Mouse (Mus musculus) heart, postnatal 0 days (tissue): ENCODE results near the gene Acaa1b. TPM values are rescaled to one million over a fixed set of nuclear protein-coding genes. Genes with fewer than 3 reads are reported as not detected.

Experiments
- ATAC-seq: fragments of 200-750 bp; cut with Nextera tagmentation; 2 replicates; pipeline ENCODE4 v1.8.0; 2017; ENCODE audit warnings: low read depth, moderate number of reproducible peaks, moderate library complexity; ENCODE audit not compliant: insufficient read depth
- DNase-seq: peaks from one replicate; pipeline ENCODE4 v3.0.0-alpha.2; 2016; ENCODE audit warnings: low spot score
- H3K27ac ChIP-seq: fragments of 300-500 bp; sonication (generic); 2 replicates; pipeline ENCODE4 v1.5.1; 2014; ENCODE audit warnings: low read depth, mild to moderate bottlenecking
- H3K27me3 ChIP-seq: fragments of 300-500 bp; sonication (generic); 2 replicates; pipeline ENCODE4 v1.6.1; 2014; ENCODE audit warnings: low read length, mixed read lengths; ENCODE audit not compliant: control insufficient read depth, insufficient read depth
- H3K36me3 ChIP-seq: fragments of 300-500 bp; sonication (generic); replicated peaks from 2 replicates; pipeline ENCODE4 v1.6.1; 2014; ENCODE audit warnings: low read length, mixed read lengths; ENCODE audit not compliant: control insufficient read depth, insufficient read depth
- H3K4me1 ChIP-seq: fragments of 300-500 bp; sonication (generic); 2 replicates; pipeline ENCODE4 v1.6.1; 2014; ENCODE audit warnings: antibody characterized with exemption; ENCODE audit not compliant: control insufficient read depth, insufficient read depth
- H3K4me2 ChIP-seq: fragments of 300-500 bp; sonication (generic); 2 replicates; pipeline ENCODE4 v1.6.1; 2014; ENCODE audit warnings: low read depth, mild to moderate bottlenecking, low read length, moderate library complexity
- H3K4me3 ChIP-seq: fragments of 300-500 bp; sonication (generic); 2 replicates; pipeline ENCODE4 v1.5.1; 2014; ENCODE audit warnings: low read depth, low read length
- H3K9ac ChIP-seq: fragments of 300-500 bp; sonication (generic); replicated peaks from 2 replicates; pipeline ENCODE4 v1.6.1; 2014; ENCODE audit warnings: low read depth, low read length, mixed read lengths
- H3K9me3 ChIP-seq: fragments of 300-500 bp; sonication (generic); replicated peaks from 2 replicates; pipeline ENCODE4 v1.6.1; 2016; ENCODE audit warnings: low read length; ENCODE audit not compliant: control insufficient read depth
- CTCF ChIP-seq: IDR thresholded peaks from 2 replicates; pipeline ENCODE4 v1.5.1; 2016; ENCODE audit warnings: antibody characterized with exemption, control low read depth, low read depth
- EP300 ChIP-seq: IDR thresholded peaks from 2 replicates; pipeline ENCODE4 v1.6.1; 2016; ENCODE audit warnings: antibody characterized with exemption, low read depth
- WGBS: fragments of 180-500 bp; shearing (Covaris S2); extraction: QIAGEN DNeasy Blood & Tissue Kit; methylation state at CpG from one replicate; pipeline ENCODE4 v1.1.7; 2014; 5-methylcytosine and 5-hydroxymethylcytosine counted together
- polyA plus RNA-seq: library from polyadenylated mRNA; unstranded; fragments of >200 nt; fragmentation: Nextera tagmentation; extraction: Ambion mirVana; gene quantifications from 2 replicates; pipeline ENCODE4 v1.2.1, GENCODE M21; 2015
- total RNA-seq: library from RNA; depleted of rRNA; stranded (reverse); fragments of >200 nt; gene quantifications from 2 replicates; pipeline ENCODE4 v1.2.3, GENCODE M21; 2014; ENCODE audit warnings: low replicate concordance

Acaa1b gene
- total and polyA plus RNA-seq, 2 experiments from 2014 or later, result 0.15 TPM; not detected in 1

DNA sequence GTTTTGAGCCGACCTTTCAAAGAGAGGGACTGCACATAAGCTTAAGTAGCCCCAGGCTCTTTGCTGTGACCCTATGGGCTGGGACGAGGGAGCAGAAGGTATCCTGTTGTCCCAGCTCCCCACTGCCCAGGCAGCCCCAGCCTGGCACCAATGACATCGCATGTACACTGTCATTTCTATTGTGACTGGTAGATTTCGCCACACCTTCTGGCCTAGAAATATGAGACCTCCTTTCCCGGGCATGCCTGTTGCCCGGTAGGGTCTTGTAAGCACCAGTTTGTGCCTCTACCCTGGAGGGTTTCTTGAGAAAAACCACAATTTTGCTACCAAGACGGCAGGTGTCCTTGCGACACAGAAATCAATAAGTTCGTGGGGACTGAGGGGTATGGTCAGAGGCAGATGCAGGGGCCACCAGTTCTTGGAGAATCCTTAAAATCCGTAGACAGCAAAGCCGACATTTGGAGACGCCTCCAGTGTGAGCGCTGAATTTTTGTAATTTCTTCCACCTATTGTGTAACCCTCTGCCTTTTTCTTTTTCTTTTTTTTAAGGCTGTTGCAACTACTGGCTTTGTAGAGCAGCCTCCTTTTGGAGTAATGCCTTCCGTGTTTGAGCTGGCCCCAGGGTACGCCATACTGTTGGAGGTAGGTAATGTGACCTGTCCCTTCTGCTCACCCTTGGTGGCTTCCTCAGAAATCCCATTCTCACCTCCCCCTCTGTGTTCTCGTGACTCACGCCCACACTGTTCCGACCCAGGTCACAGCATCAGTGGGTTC lies 34.1 kb downstream of the Acaa1b start:
- DNase-seq (no peak), ATAC-seq (no peak)
- H3K36me3 ChIP-seq, result no peaks in the 10 kb centered on the region
- no peak for TF ChIP-seq EP300
- TF ChIP-seq CTCF, result no peak
- no peak overlapping the region for H3K4me3 ChIP-seq
- H3K27me3 ChIP-seq, result no peaks in the 10 kb centered on the region
- no peak overlapping the region for H3K9ac ChIP-seq
- H3K27ac ChIP-seq, result no peak overlapping the region
- no peak overlapping the region for H3K4me2 ChIP-seq
- no peaks in the 10 kb centered on the region for H3K4me1 ChIP-seq
- WGBS, result 78% methylated on average over 18 of the region's 18 CpGs
- H3K9me3 ChIP-seq, result no peaks in the 10 kb centered on the region

GRCm38 (mm10) chr9:119120168-119120560 lies 36.7 kb downstream of the Acaa1b start:
- no peaks in the 10 kb centered on the region for H3K27me3 ChIP-seq
- H3K9me3 ChIP-seq, result no peaks in the 10 kb centered on the region
- no peak for DNase-seq
- WGBS, result 49% methylated on average over 3 of the region's 3 CpGs
- no peak overlapping the region for H3K4me2 ChIP-seq
- H3K36me3 ChIP-seq, result no peaks in the 10 kb centered on the region
- no peak overlapping the region for H3K27ac ChIP-seq
- no peak for ATAC-seq
- no peaks in the 10 kb centered on the region for H3K4me1 ChIP-seq
- no peak overlapping the region for H3K4me3 ChIP-seq
- no peak overlapping the region for H3K9ac ChIP-seq
- TF ChIP-seq CTCF, result no peak

DNA sequence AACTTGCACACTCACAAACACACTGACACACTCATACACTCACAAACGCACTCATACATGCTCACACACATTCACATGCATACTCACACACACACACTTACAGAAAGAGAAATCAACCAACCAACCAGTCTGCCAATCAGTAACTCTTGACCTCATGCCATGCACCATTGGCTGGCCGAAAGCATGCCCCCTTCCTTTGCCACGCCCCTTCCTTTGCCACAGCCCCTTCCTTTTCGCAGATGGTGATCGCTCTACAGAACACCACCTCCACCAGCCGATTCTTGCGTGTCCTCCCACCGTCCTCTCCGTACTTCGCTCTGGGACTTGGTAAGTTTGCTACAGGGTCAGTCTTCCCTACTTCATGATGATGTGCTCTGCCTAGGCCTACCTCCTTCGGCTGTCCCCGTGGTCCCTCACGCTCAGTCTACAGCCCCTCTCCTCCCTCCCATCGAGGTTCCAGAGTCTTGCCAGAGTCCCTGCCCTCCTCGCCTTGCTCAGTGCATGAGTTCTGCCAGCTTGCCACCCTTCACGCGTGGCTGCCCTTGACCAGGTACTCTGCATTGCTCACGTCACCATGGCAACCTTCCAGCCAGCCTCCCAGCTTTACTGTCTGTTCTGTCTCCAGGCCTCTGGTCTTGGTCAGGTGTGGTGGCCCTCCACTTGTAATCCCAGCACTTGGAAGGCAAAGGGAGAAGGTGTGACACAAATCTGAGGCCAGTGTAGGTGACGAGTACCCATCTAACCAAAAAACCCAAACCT lies 37.3 kb downstream of the Acaa1b start:
- TF ChIP-seq EP300, result no peak
- TF ChIP-seq CTCF, result no peak
- 84% methylated on average over 19 of the region's 19 CpGs for WGBS

DNA sequence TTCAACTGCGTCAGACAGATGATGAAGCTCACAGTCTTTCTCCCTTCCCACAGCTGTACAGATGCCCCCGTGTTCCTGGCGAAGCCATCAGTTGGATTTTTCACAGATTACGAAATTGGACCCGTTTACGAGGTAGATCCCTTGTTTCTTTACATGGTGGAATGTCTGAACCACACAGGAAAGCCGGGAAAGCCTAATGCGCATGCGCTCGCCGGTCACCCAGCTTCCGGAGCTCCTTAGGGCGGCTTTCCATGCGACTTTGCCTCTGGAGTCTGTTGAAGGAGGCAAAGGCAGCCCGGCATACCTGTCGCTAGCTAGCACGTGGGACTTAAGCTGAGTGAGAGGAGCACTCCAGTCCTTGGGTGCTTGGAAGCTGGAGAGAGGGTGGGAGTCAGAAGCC lies 42.0 kb downstream of the Acaa1b start:
- H3K9me3 ChIP-seq, result no peaks in the 10 kb centered on the region
- no peak overlapping the region for H3K4me2 ChIP-seq
- whole genome bisulfite sequencing, result 78% methylated on average over 17 of the region's 17 CpGs
- no peak for ATAC-seq
- H3K4me3 ChIP-seq, result no peak overlapping the region
- no peak overlapping the region for H3K27ac ChIP-seq
- no peak for DNase-seq
- H3K36me3 ChIP-seq, result no peaks in the 10 kb centered on the region
- H3K4me1 ChIP-seq, result no peaks in the 10 kb centered on the region
- H3K27me3 ChIP-seq, result no peaks in the 10 kb centered on the region
- TF ChIP-seq CTCF, result no peak
- no peak for TF ChIP-seq EP300
- no peak overlapping the region for H3K9ac ChIP-seq

More for the DNA sequence above, 37.3 kb downstream of the Acaa1b start:
- H3K4me1 ChIP-seq, result no peaks in the 10 kb centered on the region
- no peaks in the 10 kb centered on the region for H3K9me3 ChIP-seq
- no peak overlapping the region for H3K9ac ChIP-seq
- DNase-seq, result no peak
- H3K27me3 ChIP-seq, result no peaks in the 10 kb centered on the region
- H3K4me3 ChIP-seq, result no peak overlapping the region
- ATAC-seq, result no peak
- H3K36me3 ChIP-seq, result no peaks in the 10 kb centered on the region
- no peak overlapping the region for H3K27ac ChIP-seq
- H3K4me2 ChIP-seq, result no peak overlapping the region

DNA sequence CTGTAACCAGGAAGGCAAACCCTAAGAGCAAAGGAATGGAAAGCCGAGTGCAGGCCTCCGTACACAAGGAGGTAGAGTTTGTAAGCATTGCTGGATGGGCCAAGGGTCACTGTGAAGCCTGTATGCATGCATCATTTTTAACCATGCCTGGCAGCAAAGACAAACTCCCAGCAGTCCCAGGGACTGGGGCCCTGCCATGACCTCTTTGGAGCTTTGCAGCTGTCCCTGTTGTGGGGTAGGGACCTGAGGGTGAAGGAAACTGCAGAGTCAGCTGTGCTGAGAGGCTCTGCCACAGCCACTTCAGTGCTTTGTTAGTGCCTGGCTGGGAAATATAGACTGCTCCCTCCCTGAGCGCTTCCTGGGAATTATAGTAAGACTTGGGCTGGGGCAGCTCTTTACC lies 46.3 kb downstream of the Acaa1b start:
- DNase-seq, result no peak
- Histone ChIP-seq H3K4me3 (no peak overlapping the region), H3K9me3 (no peaks in the 10 kb centered on the region), H3K9ac (no peak overlapping the region), H3K4me2 (no peak overlapping the region), H3K36me3 (no peaks in the 10 kb centered on the region), H3K27me3 (no peaks in the 10 kb centered on the region), H3K27ac (no peak overlapping the region), H3K4me1 (no peaks in the 10 kb centered on the region)
- WGBS, result 58% methylated on average over 3 of the region's 3 CpGs
- TF ChIP-seq CTCF (no peak), EP300 (no peak)
- ATAC-seq, result no peak
